Mouse (Mus musculus) neural tube, embryonic 14.5 days (tissue): ENCODE results near the gene Zbtb38. TPM values are rescaled to one million over a fixed set of nuclear protein-coding genes. Genes with fewer than 3 reads are reported as not detected.

Source experiments
- ATAC-seq: fragments of 200-750 bp; cut with Nextera tagmentation; 2 replicates; pipeline ENCODE4 v1.8.0; 2017; ENCODE audit warnings: low read depth, mild to moderate bottlenecking, moderate TSS enrichment, moderate library complexity
- H3K27ac ChIP-seq: fragments of 300-500 bp; sonication (generic); 2 replicates; pipeline ENCODE4 v1.5.1; 2014; ENCODE audit warnings: low read depth, mild to moderate bottlenecking, control low read depth, low read length, moderate library complexity, mixed read lengths
- H3K27me3 ChIP-seq: fragments of 300-500 bp; sonication (generic); 2 replicates; pipeline ENCODE4 v1.6.1; 2014; ENCODE audit warnings: low read length; ENCODE audit not compliant: control insufficient read depth, insufficient read depth
- H3K36me3 ChIP-seq: fragments of 300-500 bp; sonication (generic); 2 replicates; pipeline ENCODE4 v1.6.1; 2014; ENCODE audit warnings: low read length, mixed read lengths; ENCODE audit not compliant: control insufficient read depth, insufficient read depth
- H3K4me1 ChIP-seq: fragments of 300-500 bp; sonication (generic); 2 replicates; pipeline ENCODE4 v1.6.1; 2014; ENCODE audit warnings: low read length; ENCODE audit not compliant: control insufficient read depth, insufficient read depth
- H3K4me2 ChIP-seq: fragments of 300-500 bp; sonication (generic); 2 replicates; pipeline ENCODE4 v1.6.1; 2014; ENCODE audit warnings: mild to moderate bottlenecking, low read depth, low read length, control low read depth
- H3K4me3 ChIP-seq: fragments of 300-500 bp; sonication (generic); 2 replicates; pipeline ENCODE4 v1.5.1; 2014; ENCODE audit warnings: low read depth, low read length, control low read depth, mixed read lengths
- H3K9ac ChIP-seq: fragments of 300-500 bp; sonication (generic); replicated peaks from 2 replicates; pipeline ENCODE4 v1.6.1; 2014; ENCODE audit warnings: low read depth, mild to moderate bottlenecking, control low read depth, low read length, mixed read lengths
- H3K9me3 ChIP-seq: fragments of 300-500 bp; sonication (generic); 2 replicates; pipeline ENCODE4 v1.6.1; 2016; ENCODE audit warnings: low read length; ENCODE audit not compliant: control insufficient read depth
- WGBS: fragments of 180-500 bp; shearing (Covaris S2); extraction: QIAGEN DNeasy Blood & Tissue Kit; methylation state at CpG from one replicate; pipeline ENCODE4 v1.1.7; 2014; 5-methylcytosine and 5-hydroxymethylcytosine counted together
- polyA plus RNA-seq: library from polyadenylated mRNA; unstranded; fragments of >200 nt; fragmentation: Nextera tagmentation; extraction: Ambion mirVana; gene quantifications from 2 replicates; pipeline ENCODE4 v1.2.1, GENCODE M21; 2014

The Zbtb38 gene
- polyA plus RNA-seq, 1 experiment from 2014 or later: 71.2 TPM

DNA sequence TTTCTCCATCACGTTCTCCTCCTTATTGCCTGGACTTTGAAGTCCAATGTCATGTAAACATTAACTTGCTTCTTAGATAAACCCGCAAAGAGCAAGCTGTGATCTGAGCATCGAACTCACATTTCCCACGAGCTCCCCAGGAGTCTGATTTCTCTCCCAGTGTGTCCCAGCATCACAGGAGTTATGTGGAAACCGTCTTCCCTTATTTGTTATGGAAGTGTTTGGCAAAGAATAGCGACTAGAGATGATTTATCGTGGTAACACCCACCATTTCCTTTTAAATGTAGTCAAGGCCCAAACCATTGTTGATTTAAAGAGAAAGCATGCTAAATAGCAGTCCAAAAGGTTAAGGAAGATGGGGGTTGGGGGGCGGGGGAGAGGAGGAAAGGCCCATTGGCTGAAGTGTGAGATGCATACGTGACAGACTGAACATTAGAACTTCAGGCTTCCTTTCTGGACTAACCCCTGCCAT lies 33.3 kb upstream of the Zbtb38 start:
- Histone ChIP-seq H3K4me1 (no peaks in the 10 kb centered on the region), H3K36me3 (no peaks in the 10 kb centered on the region), H3K4me3 (no peak overlapping the region), H3K9me3 (no peaks in the 10 kb centered on the region), H3K4me2 (no peak overlapping the region), H3K9ac (no peak overlapping the region), H3K27me3 (no peaks in the 10 kb centered on the region), H3K27ac (no peak overlapping the region)
- ATAC-seq: no peak
- 36% methylated on average over 9 of the region's 9 CpGs for WGBS

GRCm38 (mm10) chr9:96785187-96785586 lies 32.6 kb upstream of the Zbtb38 start:
- Histone ChIP-seq H3K27me3 (no peaks in the 10 kb centered on the region), H3K27ac (no peak overlapping the region), H3K9ac (no peak overlapping the region), H3K36me3 (no peaks in the 10 kb centered on the region), H3K4me2 (no peak overlapping the region), H3K4me1 (no peaks in the 10 kb centered on the region), H3K4me3 (no peak overlapping the region), H3K9me3 (no peaks in the 10 kb centered on the region)
- WGBS: 77% methylated on average over 3 of the region's 3 CpGs
- no peak for ATAC-seq

DNA sequence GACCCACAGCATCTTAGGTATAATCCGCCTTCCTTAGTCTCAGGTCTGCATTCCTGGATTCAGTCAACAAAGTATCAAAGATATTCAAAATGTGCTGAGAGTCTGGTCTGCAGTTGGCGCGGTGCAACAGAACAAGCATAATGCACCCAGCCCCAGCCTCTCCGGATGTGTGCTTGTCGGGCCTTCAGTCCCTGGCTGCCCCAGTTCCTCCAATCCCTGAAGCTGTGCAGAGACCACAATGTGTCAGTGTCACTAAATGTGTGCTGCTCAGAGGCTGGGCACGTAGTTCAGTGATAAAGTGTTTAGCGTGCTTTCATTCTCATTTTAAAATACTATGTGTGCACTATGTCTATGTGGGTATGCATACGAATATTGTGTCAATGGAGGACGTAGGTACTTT lies 31.0 kb upstream of the Zbtb38 start:
- Histone ChIP-seq H3K9me3 (no peaks in the 10 kb centered on the region), H3K4me3 (no peak overlapping the region), H3K36me3 (no peaks in the 10 kb centered on the region), H3K4me2 (no peak overlapping the region), H3K9ac (no peak overlapping the region), H3K4me1 (no peaks in the 10 kb centered on the region), H3K27ac (no peak overlapping the region), H3K27me3 (no peaks in the 10 kb centered on the region)
- ATAC-seq: no peak
- WGBS: 90% methylated on average over 9 of the region's 9 CpGs

GRCm38 (mm10) chr9:96783258-96783657 lies 30.6 kb upstream of the Zbtb38 start:
- no peak overlapping the region for H3K9ac ChIP-seq
- no peaks in the 10 kb centered on the region for H3K4me1 ChIP-seq
- WGBS: 71% methylated on average over 5 of the region's 5 CpGs
- H3K4me3 ChIP-seq: no peak overlapping the region
- no peaks in the 10 kb centered on the region for H3K36me3 ChIP-seq
- H3K4me2 ChIP-seq: no peak overlapping the region
- no peak for ATAC-seq
- H3K9me3 ChIP-seq: no peaks in the 10 kb centered on the region
- H3K27me3 ChIP-seq: no peaks in the 10 kb centered on the region
- no peak overlapping the region for H3K27ac ChIP-seq

GRCm38 (mm10) chr9:96782062-96782461 lies 29.4 kb upstream of the Zbtb38 start:
- H3K36me3 ChIP-seq: no peaks in the 10 kb centered on the region
- no peak overlapping the region for H3K4me2 ChIP-seq
- no peak for ATAC-seq
- no peaks in the 10 kb centered on the region for H3K4me1 ChIP-seq
- no peak overlapping the region for H3K27ac ChIP-seq
- H3K27me3 ChIP-seq: no peaks in the 10 kb centered on the region
- WGBS: 86% methylated on average over 8 of the region's 8 CpGs
- no peaks in the 10 kb centered on the region for H3K9me3 ChIP-seq
- H3K4me3 ChIP-seq: no peak overlapping the region
- no peak overlapping the region for H3K9ac ChIP-seq

DNA sequence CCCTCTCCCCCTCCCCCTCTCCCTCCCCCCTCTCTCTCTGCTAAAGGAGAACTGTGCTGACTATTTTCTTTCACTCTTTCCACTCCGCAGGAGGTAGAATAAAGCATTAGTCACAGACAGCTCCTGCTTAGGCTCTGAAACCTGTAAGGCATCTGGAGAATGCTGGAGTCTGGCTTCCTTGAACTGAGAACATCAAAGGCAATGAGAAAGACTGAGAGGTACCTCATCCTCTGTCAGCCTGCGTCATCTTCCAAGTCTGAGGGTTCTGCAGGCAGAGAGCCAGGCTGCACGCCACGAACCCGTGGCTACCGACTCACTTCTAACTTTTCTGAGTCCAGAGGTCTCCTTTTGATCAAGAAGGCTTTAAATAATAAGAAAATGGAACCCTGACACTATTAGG lies 20.5 kb upstream of the Zbtb38 start:
- no peak for ATAC-seq
- Histone ChIP-seq H3K36me3 (no peaks in the 10 kb centered on the region), H3K9ac (no peak overlapping the region), H3K4me2 (no peak overlapping the region), H3K9me3 (no peaks in the 10 kb centered on the region), H3K27ac (no peak overlapping the region), H3K4me1 (no peaks in the 10 kb centered on the region), H3K4me3 (no peak overlapping the region), H3K27me3 (no peaks in the 10 kb centered on the region)
- WGBS: 2% methylated on average over 6 of the region's 6 CpGs

- Histone ChIP-seq H3K4me3 (no peak overlapping the region), H3K4me1 (no peaks in the 10 kb centered on the region), H3K4me2 (no peak overlapping the region), H3K9ac (no peak overlapping the region), H3K36me3 (no peaks in the 10 kb centered on the region), H3K27me3 (no peaks in the 10 kb centered on the region), H3K27ac (no peak overlapping the region), H3K9me3 (no peaks in the 10 kb centered on the region)
- 86% methylated on average over 3 of the region's 3 CpGs for WGBS
- ATAC-seq: no peak
These were observed 17.8 kb upstream of the Zbtb38 start for GRCm38 (mm10) chr9:96770443-96770842.

DNA sequence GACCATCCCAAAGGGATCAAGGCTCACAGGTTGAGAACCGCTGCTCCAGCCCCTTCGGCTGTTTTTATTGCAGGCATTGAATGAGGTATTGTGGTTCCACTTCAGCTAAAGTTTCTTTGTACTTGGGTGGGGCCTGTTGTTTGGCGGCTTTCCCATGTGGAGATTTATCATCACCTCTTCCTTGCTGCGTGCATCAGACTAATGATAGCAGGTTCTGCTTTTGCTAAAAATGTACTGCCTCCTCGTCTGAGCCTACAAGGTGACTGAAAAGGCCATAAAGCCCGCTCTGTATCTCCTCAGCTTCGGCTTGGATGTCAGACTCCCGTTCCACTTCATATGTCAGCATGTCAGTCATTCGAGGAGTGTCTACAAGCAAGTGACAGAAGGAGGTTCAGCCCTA lies 17.0 kb upstream of the Zbtb38 start:
- Histone ChIP-seq H3K4me3 (no peak overlapping the region), H3K27me3 (no peaks in the 10 kb centered on the region), H3K4me1 (no peaks in the 10 kb centered on the region), H3K36me3 (no peaks in the 10 kb centered on the region), H3K27ac (no peak overlapping the region), H3K9me3 (no peaks in the 10 kb centered on the region), H3K9ac (no peak overlapping the region), H3K4me2 (no peak overlapping the region)
- 61% methylated on average over 9 of the region's 9 CpGs for WGBS
- no peak for ATAC-seq

DNA sequence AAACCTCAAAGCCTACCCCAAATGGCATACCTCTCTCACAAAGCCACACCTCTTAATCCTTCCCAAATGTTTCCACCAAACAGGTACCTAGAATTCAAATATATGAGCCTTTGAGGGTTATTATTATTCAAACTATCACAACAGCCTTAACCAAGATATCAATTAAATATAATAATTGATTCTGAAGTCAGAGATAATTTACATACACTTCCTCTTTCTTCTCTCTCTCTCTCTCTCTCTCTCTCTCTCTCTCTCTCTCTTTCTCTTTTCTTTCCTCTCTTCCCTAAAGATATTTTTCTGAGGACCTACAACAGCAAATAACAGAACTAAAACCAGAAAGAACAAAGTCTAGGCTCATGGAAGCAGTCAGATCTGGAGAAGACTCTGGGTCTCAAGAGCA lies 15.2 kb upstream of the Zbtb38 start:
- Histone ChIP-seq H3K36me3 (no peaks in the 10 kb centered on the region), H3K27me3 (no peaks in the 10 kb centered on the region), H3K9ac (no peak overlapping the region), H3K4me3 (no peak overlapping the region), H3K4me2 (no peak overlapping the region), H3K9me3 (no peaks in the 10 kb centered on the region), H3K4me1 (no peaks in the 10 kb centered on the region), H3K27ac (no peak overlapping the region)
- no peak for ATAC-seq

- H3K27ac ChIP-seq: no peak overlapping the region
- H3K4me1 ChIP-seq: no peaks in the 10 kb centered on the region
- H3K36me3 ChIP-seq: no peaks in the 10 kb centered on the region
- H3K9ac ChIP-seq: no peak overlapping the region
- H3K9me3 ChIP-seq: no peaks in the 10 kb centered on the region
- no peak overlapping the region for H3K4me3 ChIP-seq
- ATAC-seq: no peak
- H3K4me2 ChIP-seq: no peak overlapping the region
- no peaks in the 10 kb centered on the region for H3K27me3 ChIP-seq
These were observed 13.4 kb upstream of the Zbtb38 start for GRCm38 (mm10) chr9:96766078-96766477.
